Mouse (Mus musculus) lung, adult 2 months (tissue): ENCODE results near the gene Zfp987.

Source experiments
- CTCF ChIP-seq: fragments of 200-500 bp; IDR thresholded peaks from 2 replicates; pipeline ENCODE4 v1.5.1; 2011; ENCODE audit warnings: mild to moderate bottlenecking, low read length, control low read depth; ENCODE audit not compliant: insufficient read depth
- POLR2A ChIP-seq: fragments of 200-500 bp; IDR thresholded peaks from 2 replicates; pipeline ENCODE4 v1.6.1; 2011; ENCODE audit warnings: low read depth, mild to moderate bottlenecking, control low read depth, low read length, borderline replicate concordance; ENCODE audit errors: extremely low read depth

GRCm38 (mm10) chr4:146055335-146055734, 41.8 kb upstream of the Zfp987 start:
- TF ChIP-seq CTCF (no peak), POLR2A (no peak)
